Mouse (Mus musculus) bone marrow macrophage, adult 2 months (primary cell): ENCODE measurements at regions not wholly inside any gene's neighbourhood (a gene's known extent, or its start where the extent isn't known, plus 50 kb on each side); places are given as distances from the start of the nearest gene placed in this dataset.
A peak's percentile ranks its signal among the peaks of the same experiment; 100 is the strongest.

Experiments
- H3K27ac ChIP-seq: 2 replicates; pipeline ENCODE4 v1.5.1; 2012; ENCODE audit warnings: low read depth, low read length; ENCODE audit not compliant: insufficient read depth
- H3K4me1 ChIP-seq: 2 replicates; pipeline ENCODE4 v1.6.1; 2012; ENCODE audit warnings: low read length; ENCODE audit not compliant: control insufficient read depth, insufficient read depth
- H3K4me3 ChIP-seq: 2 replicates; pipeline ENCODE4 v1.5.1; 2012; ENCODE audit warnings: mild to moderate bottlenecking, low read length, moderate library complexity; ENCODE audit not compliant: insufficient read depth
- CTCF ChIP-seq: IDR thresholded peaks from 2 replicates; pipeline ENCODE4 v1.5.1; 2012; ENCODE audit warnings: low read depth, mild to moderate bottlenecking, low read length, moderate library complexity
- POLR2A ChIP-seq: IDR thresholded peaks from 2 replicates; pipeline ENCODE4 v1.6.1; 2012; ENCODE audit warnings: mild to moderate bottlenecking, low read depth, low read length, borderline replicate concordance

GRCm38 (mm10) chr13:107141209-107141608 lies 119.3 kb upstream of the Kif2a start:
- H3K4me1 ChIP-seq, result no peaks in the 10 kb centered on the region
- H3K4me3 ChIP-seq, result no peak overlapping the region
- TF ChIP-seq CTCF, result no peak
- no peak for TF ChIP-seq POLR2A
- H3K27ac ChIP-seq, result no peak overlapping the region

GRCm38 (mm10) chr13:107134125-107134524 lies 112.2 kb upstream of the Kif2a start:
- Histone ChIP-seq H3K4me3 (no peak overlapping the region), H3K4me1 (peaks cover 3% of the 10 kb centered on the region; the same call in 1 of the 2 replicates), H3K27ac (no peak overlapping the region)
- no peak for TF ChIP-seq CTCF
- no peak for TF ChIP-seq POLR2A

GRCm38 (mm10) chr13:107126636-107127035 lies 104.7 kb upstream of the Kif2a start:
- TF ChIP-seq CTCF (no peak), POLR2A (no peak)
- Histone ChIP-seq H3K4me3 (no peak overlapping the region), H3K27ac (no peak overlapping the region), H3K4me1 (no peaks in the 10 kb centered on the region; the same call in 1 of the 2 replicates)

- TF ChIP-seq CTCF, result no peak
- no peak overlapping the region for H3K4me3 ChIP-seq
- H3K4me1 ChIP-seq, result no peaks in the 10 kb centered on the region; the same call in 1 of the 2 replicates
- H3K27ac ChIP-seq, result no peak overlapping the region
Observed at GRCm38 (mm10) chr13:107124130-107124668, 102.3 kb upstream of the Kif2a start.

- H3K4me1 ChIP-seq, result peaks cover 8% of the 10 kb centered on the region
- no peak overlapping the region for H3K27ac ChIP-seq
- TF ChIP-seq CTCF (peak; percentile 45; the same call in 1 of the 2 replicates), POLR2A (no peak)
- H3K4me3 ChIP-seq, result no peak overlapping the region
Observed at GRCm38 (mm10) chr13:107113949-107114690, 92.2 kb upstream of the Kif2a start.

GRCm38 (mm10) chr13:107108045-107108444 lies 86.1 kb upstream of the Kif2a start:
- Histone ChIP-seq H3K4me3 (no peak overlapping the region), H3K4me1 (no peaks in the 10 kb centered on the region), H3K27ac (no peak overlapping the region)
- TF ChIP-seq POLR2A (no peak), CTCF (no peak)

- no peaks in the 10 kb centered on the region for H3K4me1 ChIP-seq
- TF ChIP-seq CTCF, result no peak
- no peak for TF ChIP-seq POLR2A
- no peak overlapping the region for H3K27ac ChIP-seq
- H3K4me3 ChIP-seq, result no peak overlapping the region
Observed at GRCm38 (mm10) chr13:107107572-107107971, 85.6 kb upstream of the Kif2a start.

GRCm38 (mm10) chr13:107105510-107105909 lies 83.6 kb upstream of the Kif2a start:
- Histone ChIP-seq H3K4me3 (no peak overlapping the region), H3K4me1 (peaks cover 3% of the 10 kb centered on the region), H3K27ac (no peak overlapping the region)
- TF ChIP-seq POLR2A, result no peak
- TF ChIP-seq CTCF, result no peak

GRCm38 (mm10) chr13:107101598-107101997 lies 79.7 kb upstream of the Kif2a start:
- peak overlapping the region; percentile 47 for H3K27ac ChIP-seq

GRCm38 (mm10) chr13:107100852-107101325 lies 79.0 kb upstream of the Kif2a start:
- TF ChIP-seq POLR2A (no peak), CTCF (no peak)
- Histone ChIP-seq H3K4me1 (peaks cover 4% of the 10 kb centered on the region), H3K27ac (peak overlapping the region; percentile 47), H3K4me3 (peak overlapping the region; percentile 8; the same call in 1 of the 2 replicates)

More at GRCm38 (mm10) chr13:107101598-107101997, 79.7 kb upstream of the Kif2a start:
- H3K4me1 ChIP-seq, result peaks cover 4% of the 10 kb centered on the region
- TF ChIP-seq POLR2A (no peak), CTCF (peak; percentile 86)
- peak overlapping the region; percentile 44 for H3K4me3 ChIP-seq
